Mouse (Mus musculus) heart, adult 2 months (tissue): ENCODE results near the gene Gm15737.

Source experiments
- CTCF ChIP-seq: fragments of 200-600 bp; IDR thresholded peaks from 2 replicates; pipeline ENCODE4 v1.8.1; 2022; ENCODE audit warnings: antibody characterized with exemption, mild to moderate bottlenecking, moderate library complexity
- EP300 ChIP-seq: fragments of 200-500 bp; IDR thresholded peaks from 2 replicates; pipeline ENCODE4 v1.6.1; 2011; ENCODE audit warnings: low read depth, low read length, control low read depth; ENCODE audit not compliant: insufficient read depth
- POLR2A ChIP-seq: fragments of 200-500 bp; IDR thresholded peaks from 2 replicates; pipeline ENCODE4 v1.6.1; 2011; ENCODE audit warnings: mild to moderate bottlenecking, low read depth, low read length, control low read depth; ENCODE audit not compliant: insufficient read depth

DNA sequence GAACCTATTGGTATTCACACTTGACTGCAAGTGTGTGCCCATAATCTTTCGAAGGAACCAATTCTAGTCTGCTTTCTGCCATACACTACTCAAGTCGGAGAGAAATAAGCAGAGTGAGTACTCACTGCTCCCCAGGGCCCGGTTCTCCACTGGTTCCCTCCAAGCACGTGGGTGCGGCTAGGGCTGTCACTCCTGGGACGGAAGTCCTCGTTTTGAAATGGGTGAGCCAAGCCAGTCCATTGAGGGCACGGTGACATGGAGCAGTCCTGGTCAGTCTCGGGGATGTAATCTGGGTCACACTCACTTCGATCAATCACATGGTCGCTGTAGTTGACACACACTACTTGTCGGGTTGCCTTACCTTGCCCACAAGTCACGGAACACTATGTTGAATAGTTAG lies 11.4 kb upstream of the Gm15737 start:
- TF ChIP-seq CTCF (no peak), POLR2A (no peak), EP300 (no peak)
